Mouse (Mus musculus): ENCODE measurements around the gene Pdgfb. TPM values are rescaled to one million over a fixed set of nuclear protein-coding genes. Genes with fewer than 3 reads are reported as not detected.

Pdgfb gene
- polyA plus RNA-seq (2012; rRNA removed) = 25.8 and 26.8 TPM in 2 replicates

- no peak for DNase-seq (ENCODE audit: low read depth)
Measured at GRCm38 (mm10) chr15:80014321-80015210, at the start of gene Pdgfb. TSS of gene Pdgfb (minus strand) at chr15:80014977.

GRCm38 (mm10) chr15:80062821-80063220, 48.0 kb upstream of the Pdgfb start:
- no peak for DNase-seq (ENCODE audit: low read depth)

- DNase-seq (ENCODE audit: low read depth) = no peak
Measured at GRCm38 (mm10) chr15:80062339-80062738, 47.6 kb upstream of the Pdgfb start.

- no peak for DNase-seq (ENCODE audit: low read depth)
Measured at GRCm38 (mm10) chr15:80061071-80061550, 46.3 kb upstream of the Pdgfb start.

GRCm38 (mm10) chr15:80060356-80061070, 45.7 kb upstream of the Pdgfb start:
- DNase-seq (ENCODE audit: low read depth) = no peak

DNA sequence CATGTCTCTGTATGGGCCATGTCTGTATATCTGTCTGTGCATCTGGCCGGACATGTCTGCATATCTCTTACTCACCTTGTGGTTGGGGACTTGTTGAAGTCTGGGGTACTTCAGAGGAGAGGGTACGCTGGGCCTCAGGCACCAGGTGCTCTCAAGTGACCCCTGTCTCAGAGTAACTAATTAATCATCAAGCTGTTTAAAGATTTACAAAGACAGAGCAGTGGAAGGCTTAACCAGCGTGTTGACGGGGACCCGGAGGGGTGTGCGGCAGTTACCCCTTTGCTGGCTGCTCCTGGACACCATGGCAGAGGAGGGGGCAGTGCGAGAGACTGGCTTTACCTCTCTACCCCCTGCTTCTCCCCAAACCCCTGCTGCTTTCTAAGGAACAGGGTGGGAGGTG, 44.8 kb upstream of the Pdgfb start:
- no peak for DNase-seq (ENCODE audit: low read depth)

DNA sequence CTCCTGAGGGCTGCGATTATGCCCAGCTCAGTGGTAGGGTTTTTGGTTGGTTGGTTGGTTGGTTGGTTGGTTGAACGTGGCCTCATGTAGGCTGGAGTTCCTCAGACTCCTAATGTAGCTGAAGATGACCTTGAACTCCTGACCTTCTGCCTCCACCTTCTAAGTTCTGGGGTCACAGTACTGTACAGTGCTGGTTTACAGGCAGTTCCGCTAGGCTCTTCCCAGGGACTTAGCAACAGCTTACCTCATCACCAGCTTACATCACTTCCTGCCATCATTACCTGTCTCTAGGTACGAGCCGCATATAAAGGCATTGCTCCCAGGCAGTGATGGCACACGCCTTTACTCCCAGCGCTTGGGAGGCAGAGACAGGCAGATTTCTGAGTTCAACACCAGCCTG, 43.4 kb upstream of the Pdgfb start:
- no peak for DNase-seq (ENCODE audit: low read depth)

DNA sequence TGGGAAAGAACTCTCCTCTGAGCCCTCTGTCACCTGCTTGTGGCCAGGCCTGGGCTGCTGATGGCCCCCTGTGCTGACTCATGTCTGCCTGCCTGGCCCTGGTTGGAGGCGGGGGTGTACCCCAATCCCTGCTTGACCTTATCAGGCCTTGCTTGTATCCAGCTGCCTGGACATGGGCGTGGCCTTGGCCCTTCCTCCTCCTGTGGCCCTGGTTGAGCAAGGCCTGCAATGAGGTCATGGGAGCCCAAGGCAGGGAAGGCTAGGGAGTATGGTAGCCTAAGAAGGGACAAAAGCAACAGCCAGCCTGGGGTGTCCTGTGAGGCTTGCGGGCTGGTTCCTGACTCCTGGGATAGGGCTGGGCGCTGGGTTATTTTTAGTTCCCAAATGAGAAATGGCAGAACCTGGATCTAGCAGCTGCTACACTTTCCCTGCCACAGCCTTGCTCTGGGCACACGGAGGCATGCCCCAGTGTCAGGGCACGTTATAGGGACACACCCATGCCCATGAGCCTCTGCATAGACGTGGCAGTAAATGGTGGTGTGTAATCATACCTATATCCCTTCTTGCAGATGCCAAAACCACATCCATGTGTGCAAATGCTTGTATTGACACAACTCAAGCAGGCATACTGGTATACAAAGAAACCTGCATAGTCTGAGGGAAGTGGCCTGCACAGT, 39.4 kb upstream of the Pdgfb start:
- no peak for DNase-seq (ENCODE audit: low read depth)

DNA sequence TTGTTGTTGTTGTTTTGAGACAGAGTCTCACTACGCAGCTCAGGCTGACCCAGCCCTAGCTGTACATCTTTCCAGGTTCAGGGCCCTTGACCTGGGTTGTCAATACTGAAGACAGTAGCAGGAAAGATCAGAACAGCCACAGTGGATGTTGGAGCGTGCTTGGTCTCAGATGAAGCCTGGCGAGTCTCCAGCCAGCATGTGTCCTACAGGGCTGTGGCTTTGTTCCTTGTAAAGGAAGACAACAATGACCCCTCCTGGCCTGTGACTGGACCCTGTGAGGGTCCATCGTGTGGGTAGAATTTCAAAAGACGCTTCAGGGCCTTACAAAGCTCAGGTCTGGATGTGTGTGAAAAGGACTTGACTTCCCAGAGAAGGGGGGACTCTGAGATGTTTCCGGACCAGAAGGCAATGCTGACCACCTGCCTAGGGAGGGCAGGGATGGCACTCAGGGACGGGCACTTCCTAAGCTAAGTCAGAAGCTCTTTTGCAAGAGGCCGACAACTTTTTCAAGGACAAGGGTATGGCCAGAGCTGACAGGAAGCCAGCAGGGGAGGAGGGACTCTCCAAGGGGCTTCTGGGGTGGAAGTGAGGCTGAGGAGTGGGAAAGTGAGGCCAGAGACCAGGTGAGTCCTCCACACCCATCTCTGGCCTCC, 38.7 kb upstream of the Pdgfb start:
- no peak for DNase-seq (ENCODE audit: low read depth)

DNA sequence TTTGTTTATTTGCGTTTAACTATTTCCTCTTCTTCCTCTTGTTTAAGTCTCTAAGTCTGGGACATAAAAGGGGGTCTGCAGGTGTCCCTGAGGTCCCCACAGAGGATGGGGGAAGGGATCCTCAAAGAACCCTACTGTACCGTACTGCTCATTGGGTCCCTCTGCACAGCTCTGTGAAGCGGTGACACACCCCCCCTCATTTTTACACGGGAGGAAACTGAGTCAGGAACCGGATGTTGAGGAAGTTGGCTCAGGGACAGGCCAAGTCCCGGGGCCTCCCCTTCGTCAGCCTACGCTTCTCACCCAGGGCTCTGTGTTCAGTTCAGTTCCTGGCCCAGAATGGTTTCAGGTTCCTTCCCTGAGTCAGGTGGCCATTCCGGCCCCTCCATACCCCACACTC, 37.0 kb upstream of the Pdgfb start:
- DNase-seq (ENCODE audit: low read depth) = no peak

DNA sequence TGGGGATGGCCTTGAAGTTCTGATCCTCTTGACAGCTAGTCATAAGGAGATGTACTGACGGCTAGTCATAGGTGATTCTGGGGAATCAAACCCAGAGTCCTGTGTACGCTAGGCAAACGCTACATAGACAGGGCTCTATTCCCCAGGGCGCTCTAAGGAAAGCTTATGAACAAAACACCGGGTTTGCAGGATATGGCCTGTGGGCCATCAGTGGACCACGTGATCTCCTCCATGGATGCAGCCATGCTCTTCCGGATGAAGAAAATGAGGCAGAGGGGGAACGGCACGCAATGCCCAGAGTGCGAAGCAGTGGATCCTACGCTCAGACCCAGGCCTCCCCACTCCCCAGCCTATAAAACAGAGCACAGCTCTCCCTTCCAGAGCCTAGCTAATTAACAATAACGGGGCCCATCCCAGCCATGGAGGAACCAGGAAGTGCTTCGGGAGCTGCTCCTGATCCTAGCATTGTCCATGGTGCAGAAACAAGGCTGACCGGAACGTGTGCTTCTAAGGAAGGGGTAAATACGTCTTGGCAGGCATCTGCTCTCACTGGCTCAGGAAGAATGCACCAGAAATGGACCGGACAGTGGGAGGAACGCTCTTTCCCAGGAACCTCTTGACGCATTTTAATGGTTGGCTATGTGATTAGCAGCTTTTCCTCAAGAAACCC, 36.5 kb upstream of the Pdgfb start:
- DNase-seq (ENCODE audit: low read depth) = no peak

- no peak for DNase-seq (ENCODE audit: low read depth)
Measured at GRCm38 (mm10) chr15:80050093-80050492, 35.3 kb upstream of the Pdgfb start.

DNA sequence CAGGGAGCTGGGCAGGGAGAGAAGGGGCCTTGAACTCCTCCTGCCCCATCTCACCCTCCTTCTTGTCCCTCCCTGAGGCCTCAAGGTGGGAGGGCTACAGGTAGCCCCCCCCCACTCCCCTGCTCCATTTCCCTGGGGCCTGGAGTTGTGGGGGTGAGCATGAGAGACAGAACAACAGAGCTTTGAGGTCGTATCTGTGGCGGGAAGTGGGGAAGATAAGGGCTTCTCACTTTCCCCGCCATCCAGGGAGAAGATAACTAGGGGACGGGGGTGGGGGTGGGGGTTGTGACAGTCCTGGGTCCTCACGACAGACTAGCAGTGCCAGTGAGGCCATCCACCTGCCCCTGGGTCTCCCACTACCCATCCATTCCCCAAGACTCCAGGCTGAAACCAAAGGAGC, 33.2 kb upstream of the Pdgfb start:
- DNase-seq (ENCODE audit: low read depth) = no peak

DNA sequence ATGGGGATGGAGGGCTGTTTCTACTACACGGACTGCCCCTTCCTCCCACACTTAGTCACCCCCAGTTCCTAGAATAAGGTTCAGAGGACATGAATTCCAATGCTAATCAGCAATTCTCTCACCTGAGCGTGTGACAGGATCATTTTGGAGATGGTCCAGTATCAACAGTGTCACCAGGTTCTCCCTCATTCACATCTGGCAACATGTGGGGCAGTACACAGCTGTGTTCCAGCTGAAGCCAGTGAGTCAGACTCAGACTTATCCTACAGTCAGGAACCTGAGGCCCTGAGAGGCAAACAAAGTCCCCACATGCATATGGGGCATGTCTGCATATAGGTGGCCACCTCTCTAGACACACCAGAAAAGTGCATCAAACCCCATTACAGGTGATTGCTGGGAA, 32.5 kb upstream of the Pdgfb start:
- no peak for DNase-seq (ENCODE audit: low read depth)

GRCm38 (mm10) chr15:80045749-80046148, 31.0 kb upstream of the Pdgfb start:
- no peak for DNase-seq (ENCODE audit: low read depth)

- DNase-seq (ENCODE audit: low read depth) = no peak
Measured at GRCm38 (mm10) chr15:80044249-80044648, 29.5 kb upstream of the Pdgfb start.

- no peak for DNase-seq (ENCODE audit: low read depth)
Measured at GRCm38 (mm10) chr15:80042152-80042551, 27.4 kb upstream of the Pdgfb start.

DNA sequence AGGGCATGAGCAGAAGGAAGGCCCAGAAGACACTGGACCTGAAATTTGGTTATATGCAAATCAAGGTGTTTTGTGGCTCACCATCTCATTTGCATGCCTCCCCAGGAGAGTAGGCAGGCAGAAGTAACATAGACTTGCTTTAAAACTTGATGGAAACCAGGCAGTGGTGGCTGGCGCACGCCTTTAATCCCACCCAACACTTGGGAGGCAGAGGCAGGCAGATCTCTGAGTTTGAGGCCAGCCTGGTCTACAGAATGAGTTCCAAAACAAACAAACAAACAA, 23.3 kb upstream of the Pdgfb start:
- DNase-seq (ENCODE audit: low read depth) = no peak

- DNase-seq (ENCODE audit: low read depth) = no peak
Measured at GRCm38 (mm10) chr15:80037255-80038109, 22.7 kb upstream of the Pdgfb start.

DNA sequence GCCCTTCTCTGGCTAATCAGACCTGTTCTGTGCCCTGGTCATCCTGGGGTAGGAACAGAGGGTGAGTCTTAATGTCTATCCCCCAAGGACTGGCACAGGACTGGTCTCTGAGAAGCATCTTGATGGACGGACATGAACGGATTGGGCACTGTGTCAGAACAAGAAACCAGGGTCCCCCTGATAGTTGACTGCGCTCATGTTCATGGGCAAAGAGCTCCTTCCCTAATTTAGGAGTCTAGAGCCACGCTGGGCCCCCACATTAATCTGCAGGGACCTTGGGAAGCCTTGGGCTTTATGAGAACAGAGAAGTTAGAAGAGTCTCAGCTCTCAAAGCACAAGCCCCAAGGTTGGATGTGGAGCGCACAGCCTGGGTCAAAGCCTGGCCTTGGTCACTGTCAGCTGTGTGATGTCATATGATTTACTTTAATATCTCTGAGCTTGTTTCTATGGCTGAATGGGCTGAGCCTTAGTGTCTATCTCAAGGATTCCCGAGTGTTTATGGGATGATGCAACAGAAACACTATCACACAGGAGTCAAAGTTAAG, 20.6 kb upstream of the Pdgfb start:
- no peak for DNase-seq (ENCODE audit: low read depth)
